Mouse (Mus musculus): ENCODE measurements around the gene Itpk1. TPM values are rescaled to one million over a fixed set of nuclear protein-coding genes. Genes with fewer than 3 reads are reported as not detected.

Itpk1 gene
- polyA plus RNA-seq, 1 experiment from 2014 or later, result 26.1 TPM

DNA sequence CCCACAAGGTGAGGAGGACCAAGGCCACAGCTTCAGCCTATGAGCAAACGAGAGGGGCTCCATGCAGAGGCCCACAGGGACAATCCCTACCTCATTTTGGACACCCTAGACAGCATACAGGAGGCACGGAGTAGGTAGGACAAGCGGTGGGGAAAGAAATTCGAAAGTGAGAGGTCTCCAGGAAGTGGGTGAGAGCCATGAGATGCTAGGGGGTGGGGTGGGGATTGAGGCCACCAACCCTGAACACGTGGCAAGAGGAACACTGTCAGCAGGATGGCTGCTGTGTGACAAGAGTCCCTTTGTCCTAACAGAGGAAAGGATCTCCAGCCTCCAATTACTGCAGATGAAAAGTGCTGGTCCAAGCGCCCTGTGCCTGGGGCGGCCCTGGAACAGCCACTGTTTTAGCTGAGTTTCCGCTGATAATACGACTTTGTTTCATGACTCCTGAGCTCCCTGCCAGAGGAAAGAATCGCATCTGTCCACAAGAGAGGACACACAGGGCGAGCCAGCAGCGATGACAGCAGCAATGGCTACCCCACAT is 82.4 kb downstream of the Itpk1 start:
- Histone ChIP-seq H3K27me3 (ENCODE audit: control insufficient read depth, insufficient read depth, low read length) (no peaks in the 10 kb centered on the region), H3K9me3 (ENCODE audit: control insufficient read depth, low read length) (no peaks in the 10 kb centered on the region), H3K9ac (ENCODE audit: low read length) (no peak overlapping the region), H3K27ac (ENCODE audit: low read depth, low read length) (no peak overlapping the region), H3K4me3 (ENCODE audit: low read depth, low read length) (no peak overlapping the region), H3K36me3 (ENCODE audit: control insufficient read depth, insufficient read depth, low read length) (no peaks in the 10 kb centered on the region), H3K4me2 (ENCODE audit: low read depth) (no peak overlapping the region), H3K4me1 (ENCODE audit: control insufficient read depth, insufficient read depth, low read length) (peaks cover 2% of the 10 kb centered on the region; the same call in 1 of the 2 replicates)
- ATAC-seq (ENCODE audit: insufficient read depth, low FRiP score, low TSS enrichment) (no peak), DNase-seq (ENCODE audit: low spot score) (no peak)
- 74% methylated on average over 12 of the region's 12 CpGs for WGBS

DNA sequence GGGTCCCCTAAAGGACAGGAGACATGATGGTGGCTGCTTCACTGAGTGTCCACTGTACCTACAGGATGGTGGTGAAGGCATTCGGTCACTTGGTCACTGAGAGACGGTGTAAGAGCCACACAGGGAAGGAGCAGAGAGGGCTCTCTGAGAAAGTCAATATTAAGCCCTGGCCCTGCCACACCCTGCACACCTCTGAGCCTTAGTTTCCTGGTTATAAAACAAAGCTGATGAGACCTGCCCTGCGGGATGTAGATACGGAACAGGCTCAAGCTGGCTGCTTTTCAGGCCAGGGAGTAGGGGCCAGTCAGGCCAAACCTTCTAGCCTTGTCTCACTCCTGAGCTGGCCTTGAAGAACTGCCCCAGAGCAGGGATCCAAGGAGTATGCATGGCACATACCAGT is 82.9 kb downstream of the Itpk1 start:
- WGBS, result 94% methylated on average over 4 of the region's 4 CpGs
- H3K9ac ChIP-seq (ENCODE audit: low read length), result no peak overlapping the region
- no peaks in the 10 kb centered on the region for H3K27me3 ChIP-seq (ENCODE audit: control insufficient read depth, insufficient read depth, low read length)
- no peaks in the 10 kb centered on the region for H3K36me3 ChIP-seq (ENCODE audit: control insufficient read depth, insufficient read depth, low read length)
- no peak overlapping the region for H3K4me3 ChIP-seq (ENCODE audit: low read depth, low read length)
- no peak for DNase-seq (ENCODE audit: low spot score)
- no peak for ATAC-seq (ENCODE audit: insufficient read depth, low FRiP score, low TSS enrichment)
- no peaks in the 10 kb centered on the region for H3K9me3 ChIP-seq (ENCODE audit: control insufficient read depth, low read length)
- no peak overlapping the region for H3K27ac ChIP-seq (ENCODE audit: low read depth, low read length)
- no peak overlapping the region for H3K4me2 ChIP-seq (ENCODE audit: low read depth)
- peaks cover 7% of the 10 kb centered on the region for H3K4me1 ChIP-seq (ENCODE audit: control insufficient read depth, insufficient read depth, low read length)

DNA sequence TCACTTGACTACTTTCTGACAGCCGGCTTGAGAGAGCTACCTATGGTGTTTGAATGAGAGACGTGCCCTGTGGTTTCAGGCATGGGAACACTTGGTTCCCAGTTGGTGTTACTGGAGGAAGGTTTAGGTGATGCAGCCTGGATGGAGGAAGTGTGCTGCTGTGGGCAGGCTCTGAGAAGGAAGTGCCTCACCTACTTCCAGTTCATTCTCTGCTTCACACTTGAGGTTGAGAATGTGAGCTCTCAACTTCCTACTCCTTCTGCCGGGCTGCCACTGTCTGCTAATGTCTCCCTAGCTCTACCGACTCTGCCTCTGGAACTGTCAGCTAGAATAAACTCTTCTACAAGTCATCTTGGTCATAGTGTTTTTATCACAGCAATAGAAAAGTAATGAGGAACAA is 83.5 kb downstream of the Itpk1 start:
- no peak overlapping the region for H3K4me3 ChIP-seq (ENCODE audit: low read depth, low read length)
- ATAC-seq (ENCODE audit: insufficient read depth, low FRiP score, low TSS enrichment) (no peak), DNase-seq (ENCODE audit: low spot score) (no peak)
- H3K36me3 ChIP-seq (ENCODE audit: control insufficient read depth, insufficient read depth, low read length), result no peaks in the 10 kb centered on the region
- H3K27ac ChIP-seq (ENCODE audit: low read depth, low read length), result no peak overlapping the region
- peaks cover 7% of the 10 kb centered on the region for H3K4me1 ChIP-seq (ENCODE audit: control insufficient read depth, insufficient read depth, low read length)
- no peaks in the 10 kb centered on the region for H3K27me3 ChIP-seq (ENCODE audit: control insufficient read depth, insufficient read depth, low read length)
- H3K4me2 ChIP-seq (ENCODE audit: low read depth), result no peak overlapping the region
- no peaks in the 10 kb centered on the region for H3K9me3 ChIP-seq (ENCODE audit: control insufficient read depth, low read length)
- H3K9ac ChIP-seq (ENCODE audit: low read length), result no peak overlapping the region
- 86% methylated on average over 4 of the region's 4 CpGs for WGBS

DNA sequence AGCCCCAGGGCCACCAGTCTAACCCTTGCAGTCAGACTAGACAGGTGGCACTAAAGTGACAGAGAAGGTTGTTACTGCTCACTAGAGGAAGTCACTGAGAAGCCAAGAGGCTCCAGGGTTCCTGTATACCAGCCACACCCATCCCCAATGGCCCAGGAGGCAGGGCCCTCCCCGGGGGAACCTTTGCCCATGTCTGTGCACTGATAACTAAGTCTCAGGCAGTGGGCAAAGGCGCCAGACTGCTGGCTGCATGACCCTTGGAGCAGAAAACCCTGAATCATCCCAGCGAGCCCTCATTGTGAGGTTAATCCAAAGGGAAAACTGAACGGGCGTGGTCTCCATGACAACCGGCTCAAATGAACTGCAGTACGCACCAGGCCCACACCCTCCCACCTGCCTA is 84.8 kb downstream of the Itpk1 start:
- DNase-seq (ENCODE audit: low spot score) (no peak), ATAC-seq (ENCODE audit: insufficient read depth, low FRiP score, low TSS enrichment) (no peak)
- no peaks in the 10 kb centered on the region for H3K27me3 ChIP-seq (ENCODE audit: control insufficient read depth, insufficient read depth, low read length)
- no peak overlapping the region for H3K4me3 ChIP-seq (ENCODE audit: low read depth, low read length)
- no peak overlapping the region for H3K4me2 ChIP-seq (ENCODE audit: low read depth)
- WGBS, result 66% methylated on average over 7 of the region's 7 CpGs
- no peak overlapping the region for H3K27ac ChIP-seq (ENCODE audit: low read depth, low read length)
- H3K36me3 ChIP-seq (ENCODE audit: control insufficient read depth, insufficient read depth, low read length), result no peaks in the 10 kb centered on the region
- H3K4me1 ChIP-seq (ENCODE audit: control insufficient read depth, insufficient read depth, low read length), result peaks cover 7% of the 10 kb centered on the region
- H3K9me3 ChIP-seq (ENCODE audit: control insufficient read depth, low read length), result no peaks in the 10 kb centered on the region
- H3K9ac ChIP-seq (ENCODE audit: low read length), result no peak overlapping the region

DNA sequence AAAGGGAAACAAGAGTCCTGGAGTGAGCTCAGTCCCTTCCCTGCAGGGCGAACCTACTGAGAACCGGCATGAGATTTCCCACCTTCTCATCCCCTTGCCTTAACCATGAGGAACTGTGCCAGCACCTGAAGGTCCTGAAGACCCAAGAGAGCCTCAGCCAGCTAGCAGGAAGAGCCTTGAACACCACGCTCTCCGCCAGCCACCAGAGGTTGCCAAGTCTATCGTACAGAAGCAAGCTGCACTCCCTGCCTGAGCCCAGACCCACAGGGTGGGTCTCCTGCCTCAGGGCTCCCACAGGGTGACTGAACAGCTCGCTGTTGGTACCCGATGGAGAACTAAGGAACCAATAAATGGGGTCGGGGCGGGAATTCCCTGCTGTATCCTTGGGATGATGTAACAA is 86.6 kb downstream of the Itpk1 start:
- Histone ChIP-seq H3K27me3 (ENCODE audit: control insufficient read depth, insufficient read depth, low read length) (no peaks in the 10 kb centered on the region), H3K4me3 (ENCODE audit: low read depth, low read length) (no peak overlapping the region), H3K4me2 (ENCODE audit: low read depth) (no peak overlapping the region), H3K9me3 (ENCODE audit: control insufficient read depth, low read length) (no peaks in the 10 kb centered on the region), H3K4me1 (ENCODE audit: control insufficient read depth, insufficient read depth, low read length) (peaks cover 7% of the 10 kb centered on the region), H3K9ac (ENCODE audit: low read length) (no peak overlapping the region), H3K36me3 (ENCODE audit: control insufficient read depth, insufficient read depth, low read length) (no peaks in the 10 kb centered on the region), H3K27ac (ENCODE audit: low read depth, low read length) (no peak overlapping the region)
- no peak for DNase-seq (ENCODE audit: low spot score)
- 67% methylated on average over 9 of the region's 9 CpGs for WGBS
- ATAC-seq (ENCODE audit: insufficient read depth, low FRiP score, low TSS enrichment), result no peak

- no peaks in the 10 kb centered on the region for H3K9me3 ChIP-seq (ENCODE audit: control insufficient read depth, low read length)
- no peak overlapping the region for H3K9ac ChIP-seq (ENCODE audit: low read length)
- H3K4me3 ChIP-seq (ENCODE audit: low read depth, low read length), result no peak overlapping the region
- peaks cover 7% of the 10 kb centered on the region for H3K4me1 ChIP-seq (ENCODE audit: control insufficient read depth, insufficient read depth, low read length)
- H3K4me2 ChIP-seq (ENCODE audit: low read depth), result no peak overlapping the region
- H3K36me3 ChIP-seq (ENCODE audit: control insufficient read depth, insufficient read depth, low read length), result no peaks in the 10 kb centered on the region
- ATAC-seq (ENCODE audit: insufficient read depth, low FRiP score, low TSS enrichment), result no peak
- H3K27ac ChIP-seq (ENCODE audit: low read depth, low read length), result no peak overlapping the region
- no peaks in the 10 kb centered on the region for H3K27me3 ChIP-seq (ENCODE audit: control insufficient read depth, insufficient read depth, low read length)
- no peak for DNase-seq (ENCODE audit: low spot score)
- WGBS, result 64% methylated on average over 7 of the region's 7 CpGs
Measured at GRCm38 (mm10) chr12:102616843-102617519, 87.7 kb downstream of the Itpk1 start.

- H3K4me3 ChIP-seq (ENCODE audit: low read depth, low read length), result no peak overlapping the region
- peaks cover 7% of the 10 kb centered on the region for H3K4me1 ChIP-seq (ENCODE audit: control insufficient read depth, insufficient read depth, low read length)
- no peak for DNase-seq (ENCODE audit: low spot score)
- no peak for ATAC-seq (ENCODE audit: insufficient read depth, low FRiP score, low TSS enrichment)
- no peak overlapping the region for H3K4me2 ChIP-seq (ENCODE audit: low read depth)
- no peak overlapping the region for H3K27ac ChIP-seq (ENCODE audit: low read depth, low read length)
- no peaks in the 10 kb centered on the region for H3K27me3 ChIP-seq (ENCODE audit: control insufficient read depth, insufficient read depth, low read length)
- H3K36me3 ChIP-seq (ENCODE audit: control insufficient read depth, insufficient read depth, low read length), result no peaks in the 10 kb centered on the region
- no peaks in the 10 kb centered on the region for H3K9me3 ChIP-seq (ENCODE audit: control insufficient read depth, low read length)
- 53% methylated on average over 4 of the region's 4 CpGs for WGBS
- no peak overlapping the region for H3K9ac ChIP-seq (ENCODE audit: low read length)
Measured at GRCm38 (mm10) chr12:102616201-102616600, 88.5 kb downstream of the Itpk1 start.

GRCm38 (mm10) chr12:102613411-102613810 is 91.3 kb downstream of the Itpk1 start:
- no peak overlapping the region for H3K4me3 ChIP-seq (ENCODE audit: low read depth, low read length)
- H3K9me3 ChIP-seq (ENCODE audit: control insufficient read depth, low read length), result no peaks in the 10 kb centered on the region
- peaks cover 5% of the 10 kb centered on the region for H3K4me1 ChIP-seq (ENCODE audit: control insufficient read depth, insufficient read depth, low read length)
- no peaks in the 10 kb centered on the region for H3K36me3 ChIP-seq (ENCODE audit: control insufficient read depth, insufficient read depth, low read length)
- H3K4me2 ChIP-seq (ENCODE audit: low read depth), result no peak overlapping the region
- no peak overlapping the region for H3K27ac ChIP-seq (ENCODE audit: low read depth, low read length)
- H3K27me3 ChIP-seq (ENCODE audit: control insufficient read depth, insufficient read depth, low read length), result no peaks in the 10 kb centered on the region
- WGBS, result 90% methylated on average over 4 of the region's 4 CpGs
- no peak for DNase-seq (ENCODE audit: low spot score)
- H3K9ac ChIP-seq (ENCODE audit: low read length), result no peak overlapping the region
- ATAC-seq (ENCODE audit: insufficient read depth, low FRiP score, low TSS enrichment), result no peak

GRCm38 (mm10) chr12:102612431-102612830 is 92.3 kb downstream of the Itpk1 start:
- Histone ChIP-seq H3K36me3 (ENCODE audit: control insufficient read depth, insufficient read depth, low read length) (no peaks in the 10 kb centered on the region), H3K9me3 (ENCODE audit: control insufficient read depth, low read length) (no peaks in the 10 kb centered on the region), H3K4me1 (ENCODE audit: control insufficient read depth, insufficient read depth, low read length) (peaks cover 5% of the 10 kb centered on the region), H3K4me2 (ENCODE audit: low read depth) (no peak overlapping the region), H3K27me3 (ENCODE audit: control insufficient read depth, insufficient read depth, low read length) (no peaks in the 10 kb centered on the region), H3K27ac (ENCODE audit: low read depth, low read length) (no peak overlapping the region), H3K9ac (ENCODE audit: low read length) (no peak overlapping the region), H3K4me3 (ENCODE audit: low read depth, low read length) (no peak overlapping the region)
- ATAC-seq (ENCODE audit: insufficient read depth, low FRiP score, low TSS enrichment) (no peak), DNase-seq (ENCODE audit: low spot score) (no peak)
- WGBS, result 94% methylated on average over 1 of the region's 1 CpGs
